Mouse (Mus musculus): Measurements from ENCODE around the gene Zscan2.

DNA sequence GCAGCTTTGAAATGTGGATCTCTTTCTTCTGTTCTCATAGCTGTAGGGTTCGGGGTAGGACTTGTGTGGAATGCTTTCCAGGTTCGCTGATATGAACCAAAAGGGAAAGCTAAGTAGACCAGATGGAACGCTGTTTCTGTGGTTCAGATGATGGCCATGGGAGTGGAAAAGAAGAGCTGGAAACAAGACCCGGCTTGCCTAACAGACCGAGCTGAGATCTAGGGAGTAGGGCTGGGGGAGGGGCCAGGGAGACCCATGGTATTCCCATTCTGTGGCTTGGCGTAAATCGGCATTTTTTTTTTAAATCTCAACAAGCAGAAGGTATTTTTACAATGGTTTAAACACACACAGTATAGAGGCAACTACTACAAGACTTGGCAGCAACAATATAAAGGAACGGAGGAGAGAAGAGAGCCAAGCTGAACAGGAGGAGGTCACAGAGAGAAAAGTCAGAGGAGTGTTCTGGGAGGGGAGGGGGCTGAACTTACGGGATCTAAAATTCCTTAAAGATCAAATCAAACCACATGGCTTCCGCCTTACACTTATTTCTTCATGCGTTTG is 34.8 kb upstream of the Zscan2 start, which contains the start of gene Iqgap1:
- TF ChIP-seq CTCF (IDR thresholded peaks at IDR 0.05; ENCODE audit: low read depth, low read length) (no peak), POLR2A (IDR thresholded peaks at IDR 0.05; ENCODE audit: extremely low read depth, insufficient read depth, low read length) (no peak)
